20 mouse cellular contexts compared by ENCODE assay signal in genomic region chr19:56581981-56582380, GRCm38 (mm10).
"Had no signal": no experiment of that assay in that cellular context is flagged by ENCODE, and none has a peak within 500 bp of the region (broad histone marks: within the 10 kb centered on the region; RNA-seq: fewer than 3 reads in every experiment).

No protein-coding gene starts in this region.

- ATAC-seq: liver, postnatal 0 days had no signal

- H3K4me1 ChIP-seq: liver, embryonic 15.5 days; midbrain, embryonic 12.5 days; neural tube, embryonic 13.5 days; neural tube, embryonic 15.5 days had no signal

- H3K9ac ChIP-seq: liver, embryonic 15.5 days; liver, postnatal 0 days; lung, embryonic 15.5 days; midbrain, embryonic 12.5 days; neural tube, embryonic 13.5 days; neural tube, embryonic 15.5 days had no signal

- H3K27ac ChIP-seq: liver, embryonic 15.5 days; lung, embryonic 15.5 days; macrophage; midbrain, embryonic 10.5 days; midbrain, embryonic 12.5 days; neural tube, embryonic 13.5 days; neural tube, embryonic 15.5 days had no signal

- DNase-seq: liver, postnatal 0 days; lung, adult 2 months; lung, postnatal 14 days; lung, postnatal 36 days; midbrain, embryonic 14.5 days; retina, postnatal 1 day; right cerebral cortex, adult 18-20 months; right cerebral cortex, postnatal 25 days; right cerebral cortex, postnatal 4 days; spleen, adult 18-20 months; thymus, adult 18-20 months; thymus, postnatal 25 days; thymus, postnatal 4 days had no signal

- H3K4me3 ChIP-seq: liver, embryonic 15.5 days; lung, embryonic 15.5 days; midbrain, embryonic 10.5 days; midbrain, embryonic 12.5 days; neural tube, embryonic 13.5 days; neural tube, embryonic 15.5 days had no signal

- H3K27me3 ChIP-seq: liver, embryonic 15.5 days; lung, embryonic 15.5 days; midbrain, embryonic 12.5 days; neural tube, embryonic 13.5 days; neural tube, embryonic 15.5 days had no signal

- H3K4me2 ChIP-seq: liver, embryonic 15.5 days; lung, embryonic 15.5 days; midbrain, embryonic 12.5 days; neural tube, embryonic 13.5 days; neural tube, embryonic 15.5 days had no signal

- H3K9me3 ChIP-seq: liver, embryonic 15.5 days; lung, embryonic 15.5 days; midbrain, embryonic 10.5 days; midbrain, embryonic 12.5 days; neural tube, embryonic 13.5 days; neural tube, embryonic 15.5 days had no signal
